Mouse (Mus musculus) cerebellum, adult 2 months (tissue): ENCODE results near the gene Ccdc92.
A peak's percentile ranks its signal among the peaks of the same experiment; 100 is the strongest.

Source experiments
- CTCF ChIP-seq: fragments of 200-500 bp; IDR thresholded peaks from 2 replicates; pipeline ENCODE4 v1.5.1; 2011; ENCODE audit warnings: low read depth, mild to moderate bottlenecking, control low read depth, low read length, moderate library complexity, borderline replicate concordance; ENCODE audit not compliant: insufficient read depth
- POLR2A ChIP-seq: fragments of 200-500 bp; IDR thresholded peaks from 2 replicates; pipeline ENCODE4 v1.6.1; 2011; ENCODE audit warnings: low read length, control low read depth, borderline replicate concordance; ENCODE audit not compliant: insufficient read depth

- TF ChIP-seq POLR2A (no peak), CTCF (peak; percentile 47; the same call in 1 of the 2 replicates)
Measured at GRCm38 (mm10) chr5:124785650-124786049, 76.6 kb downstream of the Ccdc92 start.
